Mouse (Mus musculus): Measurements from ENCODE around the gene Chd3. TPM values are rescaled to one million over a fixed set of nuclear protein-coding genes. Genes with fewer than 3 reads are reported as not detected.
"Not testable (repeated sequence)": the region's sequence is repeated elsewhere in the genome, so short reads cannot be mapped to it uniquely, and the experiment has no call there.

Gene Chd3
- polyA plus RNA-seq, 1 experiment, result 63.4 TPM

GRCm38 (mm10) chr11:69328517-69328916 lies 40.7 kb downstream of the Chd3 start:
- WGBS, result 86% methylated on average over 6 of the region's 6 CpGs
- DNase-seq (ENCODE audit: low read depth, low spot score), result no peak

GRCm38 (mm10) chr11:69327648-69328047 lies 41.6 kb downstream of the Chd3 start:
- no peak for DNase-seq (ENCODE audit: low read depth, low spot score)
- 64% methylated on average over 6 of the region's 6 CpGs for WGBS

DNA sequence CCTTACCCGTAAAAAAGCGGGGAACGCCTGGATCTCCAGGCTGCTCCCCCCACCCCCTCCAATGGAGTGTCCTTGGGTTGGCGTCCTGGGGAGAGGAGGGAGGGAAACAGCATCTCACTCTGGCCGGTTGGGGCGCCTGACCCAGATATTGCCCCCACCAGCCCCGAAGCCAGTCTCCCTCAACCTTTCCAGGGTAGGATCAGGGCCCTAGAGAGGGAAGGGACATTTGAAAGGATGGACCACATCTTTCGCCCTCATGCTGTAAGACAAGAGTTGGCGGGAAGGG lies 42.1 kb downstream of the Chd3 start:
- no peak for DNase-seq (ENCODE audit: low read depth, low spot score)
- WGBS, result 40% methylated on average over 9 of the region's 9 CpGs

DNA sequence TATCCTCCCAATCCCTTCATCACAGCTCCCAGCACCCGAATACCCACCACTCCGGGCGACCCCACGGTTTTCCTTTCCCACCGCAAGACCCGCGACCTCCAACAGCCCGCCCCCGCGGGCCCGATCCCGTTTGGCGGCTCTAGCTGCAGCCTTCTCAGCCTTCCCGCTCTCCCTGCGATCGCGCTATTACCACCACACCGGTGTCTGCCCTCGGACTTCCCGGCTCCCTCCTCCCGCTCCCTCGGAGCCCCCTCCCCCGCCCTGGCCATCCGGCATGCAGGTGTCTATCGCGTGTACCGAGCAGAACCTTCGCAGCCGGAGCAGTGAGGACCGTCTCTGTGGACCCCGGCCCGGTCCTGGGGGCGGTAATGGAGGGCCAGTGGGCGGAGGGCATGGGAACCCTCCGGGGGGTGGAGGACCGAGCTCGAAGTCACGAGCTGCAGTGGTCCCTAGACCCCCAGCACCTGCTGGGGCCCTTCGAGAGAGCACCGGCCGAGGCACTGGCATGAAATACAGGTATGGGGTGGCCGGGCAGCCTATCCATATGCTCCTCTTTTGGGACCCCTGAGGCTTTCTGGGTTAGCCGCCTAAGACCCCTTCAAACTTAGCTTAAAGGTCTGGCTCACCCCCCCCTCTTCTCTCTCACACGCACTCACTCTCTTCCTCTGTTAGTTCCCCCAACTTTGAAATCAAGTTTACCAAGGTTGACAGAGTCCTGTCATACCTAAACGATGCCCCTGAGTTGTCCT lies 42.6 kb downstream of the Chd3 start:
- 3% methylated on average over 45 of the region's 45 CpGs for WGBS
- DNase-seq (ENCODE audit: low read depth, low spot score), result no peak

- 8% methylated on average over 26 of the region's 26 CpGs for WGBS
- DNase-seq (ENCODE audit: low read depth, low spot score), result peak; percentile 80
Observed at GRCm38 (mm10) chr11:69325628-69326407, 43.4 kb downstream of the Chd3 start, which contains the start of gene Kcnab3. Kcnab3 (plus strand) TSS chr11:69326258.

- 74% methylated on average over 6 of the region's 6 CpGs for WGBS
- DNase-seq (ENCODE audit: low read depth, low spot score), result no peak
Observed at GRCm38 (mm10) chr11:69324749-69325148, 44.5 kb downstream of the Chd3 start.

GRCm38 (mm10) chr11:69323667-69324111 lies 45.5 kb downstream of the Chd3 start, which contains the start of the genes Cntrob and Trappc1:
Cntrob (minus strand) TSS chr11:69323775.
Trappc1 (plus strand) TSS chr11:69323980.
- peak; percentile 84 for DNase-seq (ENCODE audit: low read depth, low spot score)
- WGBS, result under 1% methylated on average over 30 of the region's 30 CpGs

DNA sequence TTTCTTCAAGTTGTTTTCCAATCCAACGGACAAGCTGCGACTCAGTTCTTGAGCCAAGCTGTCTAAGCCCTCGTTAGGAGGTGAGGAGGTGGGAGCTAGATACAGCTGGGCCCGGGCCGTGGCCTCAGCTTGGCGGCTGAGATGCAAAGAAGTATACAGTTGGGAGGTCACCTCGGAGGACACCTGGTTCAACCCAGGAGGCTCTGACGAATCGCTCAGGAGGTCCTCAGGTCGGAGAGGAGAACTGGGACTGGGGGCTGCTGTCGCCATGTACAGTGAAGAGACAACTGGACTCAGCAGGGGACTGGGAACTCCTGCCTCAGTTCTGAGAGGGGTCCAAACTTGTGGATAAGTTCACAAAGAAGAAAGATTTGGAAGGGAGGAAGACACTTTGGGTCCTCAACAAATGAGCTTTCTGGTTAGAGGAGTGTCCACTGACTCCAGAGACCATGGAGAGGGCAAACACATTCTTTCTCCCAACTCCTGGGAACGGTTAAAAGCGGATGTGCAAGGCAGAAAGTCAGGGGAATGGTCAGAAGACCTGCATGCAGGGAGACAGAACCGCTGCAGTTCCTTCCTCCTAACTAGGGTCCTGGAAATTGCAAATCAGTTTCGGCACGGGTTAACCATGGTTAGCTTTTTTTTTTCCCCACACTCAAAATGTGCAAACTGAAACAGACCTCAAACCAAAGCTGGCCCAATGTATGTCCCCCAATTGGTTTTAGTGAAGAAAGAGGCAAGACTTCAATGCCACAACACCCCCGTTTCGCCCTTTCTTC lies 46.3 kb downstream of the Chd3 start:
- whole genome bisulfite sequencing, result 5% methylated on average over 18 of the region's 18 CpGs
- DNase-seq (ENCODE audit: low read depth, low spot score), result no peak

GRCm38 (mm10) chr11:69322010-69322409 lies 47.2 kb downstream of the Chd3 start:
- no peak for DNase-seq (ENCODE audit: low read depth, low spot score)
- WGBS, result 59% methylated on average over 6 of the region's 6 CpGs

DNA sequence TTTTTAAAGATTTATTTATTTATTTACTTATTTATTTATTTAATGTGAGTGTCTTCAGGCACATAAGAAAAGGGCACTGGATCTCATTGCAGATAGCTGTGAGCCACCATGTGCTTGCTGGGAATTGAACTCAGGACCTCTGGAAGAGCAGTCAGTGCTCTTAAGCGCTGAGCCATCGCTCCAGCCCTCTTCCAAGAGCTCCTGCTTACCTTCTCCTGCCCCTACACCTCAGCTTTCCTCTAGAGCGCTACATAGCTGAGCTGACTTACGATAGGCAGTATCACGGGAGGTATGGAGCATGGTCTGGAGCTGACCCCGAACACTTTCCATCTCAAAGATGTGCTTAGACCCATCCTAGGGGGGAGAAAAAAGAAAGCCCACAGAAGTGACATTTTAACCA lies 47.6 kb downstream of the Chd3 start:
- no peak for DNase-seq (ENCODE audit: low read depth, low spot score)
- WGBS, result 99% methylated on average over 6 of the region's 6 CpGs

DNA sequence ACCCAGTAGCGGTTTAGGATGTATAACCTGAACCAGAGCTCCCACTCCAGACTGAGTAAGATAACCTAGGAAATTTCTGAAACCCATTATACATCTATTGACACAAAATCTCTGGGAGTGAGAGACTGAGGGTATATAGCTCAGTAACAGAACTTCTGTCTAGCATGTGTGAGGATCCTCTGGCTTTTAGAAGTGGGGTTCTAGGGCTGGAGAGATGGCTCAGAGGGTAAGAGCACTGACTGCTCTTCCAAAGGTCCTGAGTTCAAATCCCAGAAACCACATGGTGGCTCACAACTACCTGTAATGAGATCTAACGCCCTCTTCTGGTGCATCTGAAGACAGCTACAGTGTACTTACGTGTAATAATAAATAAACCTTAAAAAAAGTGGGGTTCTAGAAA lies 51.2 kb downstream of the Chd3 start:
- not testable (repeated sequence) for DNase-seq (ENCODE audit: low read depth, low spot score)
- WGBS, result 92% methylated on average over 3 of the region's 3 CpGs

GRCm38 (mm10) chr11:69316361-69316760 lies 52.8 kb downstream of the Chd3 start:
- 97% methylated on average over 6 of the region's 6 CpGs for WGBS
- no peak for DNase-seq (ENCODE audit: low read depth, low spot score)

- 73% methylated on average over 7 of the region's 7 CpGs for WGBS
- no peak for DNase-seq (ENCODE audit: low read depth, low spot score)
Observed at GRCm38 (mm10) chr11:69311266-69311665, 57.9 kb downstream of the Chd3 start.

GRCm38 (mm10) chr11:69306039-69306438 lies 63.2 kb downstream of the Chd3 start:
- 95% methylated on average over 2 of the region's 2 CpGs for WGBS
- DNase-seq (ENCODE audit: low read depth, low spot score), result no peak

DNA sequence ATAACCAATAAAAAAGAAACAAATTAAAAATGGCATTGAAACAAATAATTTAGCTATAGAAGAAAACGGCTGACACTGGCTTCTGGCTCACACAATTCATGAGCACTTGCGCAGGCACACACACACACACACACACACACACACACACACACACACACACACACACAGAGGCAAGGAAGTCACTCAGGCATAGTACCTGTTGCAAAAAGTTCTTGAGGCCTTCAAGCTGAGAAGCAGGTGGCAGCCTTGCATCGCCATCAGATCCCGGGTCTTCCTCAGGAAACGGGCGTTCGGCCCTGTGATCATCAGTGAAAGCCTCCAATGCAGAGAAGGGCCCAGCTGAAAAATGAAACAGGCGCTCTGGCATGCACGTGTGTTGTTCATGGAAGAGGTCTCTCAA lies 63.9 kb downstream of the Chd3 start:
- 86% methylated on average over 9 of the region's 9 CpGs for WGBS
- DNase-seq (ENCODE audit: low read depth, low spot score), result no peak

GRCm38 (mm10) chr11:69302817-69303216 lies 66.4 kb downstream of the Chd3 start:
- 77% methylated on average over 7 of the region's 7 CpGs for WGBS
- DNase-seq (ENCODE audit: low read depth, low spot score), result no peak

DNA sequence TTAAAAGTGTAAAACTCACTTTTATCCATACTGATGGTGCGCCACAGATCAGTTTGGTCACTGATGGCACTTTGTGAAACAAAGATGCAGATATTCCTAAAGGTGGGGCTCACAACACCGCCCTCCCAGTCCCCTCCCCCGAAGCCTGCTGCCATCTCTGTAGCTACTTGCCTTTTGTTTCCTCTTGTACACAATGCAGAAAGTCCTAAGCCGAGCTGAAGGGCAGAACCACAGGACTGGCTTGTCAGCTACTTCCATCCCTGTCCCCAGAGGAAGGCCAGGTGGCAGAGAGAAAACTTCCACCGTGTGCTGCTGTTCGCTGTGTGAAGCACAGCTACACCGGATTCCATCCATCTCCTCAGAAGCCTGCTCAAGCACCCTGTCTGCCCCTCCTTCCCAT lies 71.0 kb downstream of the Chd3 start:
- DNase-seq (ENCODE audit: low read depth, low spot score), result no peak
- WGBS, result 81% methylated on average over 7 of the region's 7 CpGs

GRCm38 (mm10) chr11:69297799-69298198 lies 71.4 kb downstream of the Chd3 start:
- no peak for DNase-seq (ENCODE audit: low read depth, low spot score)
- 95% methylated on average over 2 of the region's 2 CpGs for WGBS

- 88% methylated on average over 3 of the region's 3 CpGs for whole genome bisulfite sequencing
- DNase-seq (ENCODE audit: low read depth, low spot score), result no peak
Observed at GRCm38 (mm10) chr11:69295286-69295685, 73.9 kb downstream of the Chd3 start.
